Mouse (Mus musculus) right cerebral cortex, postnatal 36 days (tissue): ENCODE measurements around the gene Dhx38.

ENCODE experiments used
- DNase-seq, 2 experiments: peaks; one replicate each; pipeline ENCODE4 v3.0.0; 2022; ENCODE audit warnings: low spot score in 2 of 2, mixed read lengths in 1 of 2

Gene Dhx38

DNA sequence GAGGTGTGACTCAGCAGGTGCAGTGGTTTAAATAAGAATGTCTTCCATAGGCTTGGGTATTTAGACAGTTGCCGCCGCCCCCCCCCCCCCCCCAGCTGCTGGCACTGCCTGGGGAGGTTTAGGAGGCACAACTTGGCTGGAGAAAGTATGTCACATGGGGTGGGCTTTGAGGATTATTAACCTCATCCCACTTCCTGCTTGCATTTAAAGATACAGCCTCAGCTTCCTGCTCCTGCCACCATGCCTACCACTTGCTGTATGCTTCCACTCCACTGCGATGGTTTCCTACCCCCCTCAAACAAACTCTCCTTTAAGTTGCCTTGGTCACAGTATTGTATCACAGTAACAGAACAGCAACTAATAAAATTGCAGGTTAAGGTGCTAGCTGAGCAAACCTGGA is 21.6 kb downstream of the Dhx38 start:
- no peak for DNase-seq

GRCm38 (mm10) chr8:109542748-109543519 is 22.7 kb downstream of the Dhx38 start:
- peak in 1 of 2 experiments; percentile 38 for DNase-seq

- no peak for DNase-seq
Measured at GRCm38 (mm10) chr8:109542165-109542564, 23.5 kb downstream of the Dhx38 start.

GRCm38 (mm10) chr8:109536703-109537102 is 29.0 kb downstream of the Dhx38 start:
- peak; percentile 61 to 77 for DNase-seq

DNA sequence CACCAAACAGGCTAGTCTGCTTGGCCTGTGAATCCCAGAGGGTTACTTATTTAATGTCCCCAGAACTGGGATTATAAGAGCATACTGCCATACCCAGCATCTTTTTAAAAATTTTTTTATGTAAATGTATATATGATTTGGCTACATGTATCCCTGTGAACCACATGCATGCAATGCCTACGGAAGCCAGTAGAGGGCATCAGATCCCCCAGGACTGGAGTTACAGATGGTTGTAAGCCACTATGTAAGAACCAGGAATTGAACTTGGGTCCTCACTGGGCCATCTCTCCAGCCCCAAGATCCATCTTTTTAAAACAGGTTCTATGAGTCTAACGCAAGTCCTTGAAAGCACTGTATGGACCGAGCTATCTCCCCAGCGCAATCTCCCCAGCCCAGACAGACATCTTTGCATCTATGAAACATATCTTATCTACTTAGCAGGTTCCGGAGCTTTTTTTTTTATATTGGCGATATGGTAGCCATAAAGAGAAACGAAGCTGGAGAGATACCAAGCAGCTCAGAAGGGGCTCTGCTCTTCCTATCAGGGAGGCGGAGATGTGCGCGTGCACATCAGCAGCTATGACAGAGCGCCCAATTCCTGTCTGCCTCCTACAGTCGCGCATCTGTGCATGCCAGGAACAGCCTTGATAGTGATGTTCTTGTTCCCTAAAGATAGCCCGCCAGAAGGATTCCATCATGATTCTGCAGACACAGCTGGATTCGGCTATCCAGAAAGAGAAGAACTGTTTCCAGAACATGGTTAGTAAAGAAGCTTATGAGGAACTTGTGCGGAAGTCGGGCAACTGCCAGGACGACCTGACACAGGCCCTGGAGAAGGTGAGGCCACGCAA is 30.3 kb downstream of the Dhx38 start:
- DNase-seq, result no peak

DNA sequence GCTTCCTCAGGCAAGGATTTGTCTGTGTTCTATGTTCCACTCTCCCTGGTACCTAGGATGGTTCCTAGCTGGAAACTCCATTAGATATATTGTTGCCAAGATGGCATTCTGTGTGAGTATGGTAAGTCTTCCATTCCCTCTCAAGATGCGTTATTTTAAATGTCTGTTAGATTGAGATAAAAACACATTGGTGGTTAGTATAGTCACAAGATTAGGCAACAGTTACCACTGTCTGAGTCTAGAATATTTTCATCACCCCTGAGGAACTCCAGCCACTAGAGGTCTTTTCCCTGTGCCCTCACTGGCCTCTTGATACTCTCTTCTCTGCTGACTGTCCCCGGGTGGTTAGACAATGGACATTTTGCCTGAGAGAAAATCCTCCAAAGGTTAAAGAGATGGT is 41.7 kb downstream of the Dhx38 start:
- DNase-seq, result no peak

GRCm38 (mm10) chr8:109505560-109505959 is 60.1 kb downstream of the Dhx38 start:
- peak in 1 of 2 experiments; percentile 13 for DNase-seq

DNA sequence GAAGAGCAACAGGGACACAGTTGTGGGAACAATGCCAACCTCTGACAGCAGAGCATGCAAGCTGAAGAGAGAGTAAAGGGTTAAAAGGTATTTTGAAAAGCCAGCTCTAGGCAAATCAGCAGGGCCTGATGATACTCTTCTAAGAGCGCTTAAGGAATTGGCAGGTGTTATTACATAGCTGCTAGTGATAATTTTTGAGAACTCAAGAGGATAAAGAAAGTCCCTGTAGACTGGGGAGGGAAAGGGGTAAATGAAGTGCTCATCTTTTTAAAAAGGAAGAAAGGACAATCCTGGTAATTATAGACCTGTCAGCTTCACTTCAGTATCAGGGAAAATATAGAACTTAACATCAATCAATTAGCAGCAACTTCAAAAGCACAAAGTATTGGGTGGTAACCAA is 62.1 kb downstream of the Dhx38 start:
- no peak for DNase-seq

DNA sequence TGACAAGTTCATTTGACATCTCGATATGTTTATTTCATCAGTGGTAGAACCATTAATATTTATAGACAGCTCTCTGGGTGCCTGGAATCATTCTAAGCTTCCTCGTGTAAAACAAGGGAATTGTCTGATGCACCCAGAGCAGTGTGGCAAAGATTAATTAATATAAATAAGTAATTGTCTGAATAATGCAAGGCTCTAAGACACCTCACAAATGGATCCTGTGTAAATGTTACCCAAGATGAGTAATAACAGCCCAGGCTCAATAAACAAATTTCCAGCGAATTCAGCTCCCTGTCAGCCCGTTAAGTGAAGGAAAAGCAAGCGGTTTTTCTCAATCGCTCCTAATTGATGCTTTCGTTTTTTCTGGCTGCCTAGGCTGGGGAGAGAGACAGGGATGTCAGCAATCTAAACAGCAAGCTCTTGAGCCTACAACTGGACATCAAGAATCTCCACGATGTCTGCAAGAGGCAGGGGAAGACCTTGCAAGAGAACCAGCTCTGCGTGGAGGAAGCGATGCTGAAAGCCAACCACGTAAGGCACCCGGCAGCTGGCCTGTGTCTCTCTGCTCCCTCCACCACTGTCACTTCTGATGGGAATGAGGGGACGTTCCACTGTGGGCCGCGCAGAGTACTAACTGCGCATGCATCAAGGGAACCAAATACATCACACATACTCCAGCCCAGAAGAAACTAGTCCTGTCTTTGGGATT is 66.5 kb downstream of the Dhx38 start:
- no peak for DNase-seq
